Mouse (Mus musculus): ENCODE measurements around the gene Epb41l5.

DNA sequence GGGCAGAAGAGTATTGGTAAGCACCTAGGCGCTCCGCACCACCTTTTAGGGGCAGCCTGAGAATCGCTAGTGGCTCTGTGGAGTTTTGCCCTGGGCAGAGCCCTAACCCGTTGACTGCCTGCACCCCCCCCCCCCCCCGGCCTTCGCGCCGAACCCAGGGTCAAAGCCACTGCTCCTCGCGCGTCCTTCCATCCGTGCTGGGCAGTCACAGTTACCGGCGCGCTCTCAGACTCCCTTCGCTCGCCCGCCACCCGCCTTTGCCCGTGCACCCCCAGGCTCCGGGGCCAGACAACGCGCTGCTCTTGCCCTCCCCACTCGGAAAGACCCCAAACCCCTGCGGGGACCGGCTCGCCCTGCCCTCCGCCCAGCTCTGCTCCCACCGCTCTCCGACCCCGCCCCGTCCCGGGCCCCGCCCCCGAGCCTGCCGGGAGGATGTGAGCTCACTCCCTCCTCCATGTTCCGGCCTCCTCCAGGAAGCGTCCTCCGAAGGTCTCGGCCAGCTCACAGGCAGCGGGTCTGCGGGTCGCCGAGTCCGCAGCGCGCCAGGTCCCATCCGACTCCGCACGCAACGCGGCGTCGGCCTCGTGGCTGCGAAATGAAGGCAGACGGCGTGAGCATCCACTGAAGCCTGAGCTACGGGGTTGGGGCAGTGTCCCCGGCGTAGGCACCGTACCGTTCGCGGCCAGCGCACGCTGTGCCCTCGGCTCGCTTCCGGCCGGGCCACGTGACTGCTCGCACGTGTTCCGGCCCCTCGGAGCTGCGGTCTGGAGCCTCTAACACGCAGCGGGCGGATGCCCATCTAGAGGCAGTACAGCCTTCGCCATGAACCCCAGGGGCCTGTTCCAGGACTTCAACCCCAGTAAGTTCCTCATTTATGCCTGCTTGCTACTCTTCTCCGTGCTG, 122.9 kb downstream of the Epb41l5 start, which contains the start of gene Tmem185b:
- TF ChIP-seq CTCF (conservative IDR thresholded peaks at IDR 0.05; ENCODE audit: insufficient read depth, insufficient read length, low read depth, low read length) (no peak), POLR2A (IDR thresholded peaks at IDR 0.05; ENCODE audit: low read depth, low read length) (peak; percentile 69)

All from kidney, adult 2 months (tissue).